Mouse (Mus musculus) kidney, adult 2 months (tissue): Measurements from ENCODE around the gene Noxred1.

Source experiments
- CTCF ChIP-seq: fragments of 200-500 bp; conservative IDR thresholded peaks from 2 replicates; pipeline ENCODE4 v1.5.1; 2011; ENCODE audit warnings: low read depth, mild to moderate bottlenecking, control low read depth, low read length, moderate library complexity, mixed read lengths; ENCODE audit not compliant: insufficient read depth, insufficient read length
- POLR2A ChIP-seq: fragments of 200-500 bp; IDR thresholded peaks from one replicate; pipeline ENCODE4 v1.6.1; 2011; ENCODE audit warnings: low read depth, low read length, control low read depth

- TF ChIP-seq CTCF: no peak
- TF ChIP-seq POLR2A: no peak
Measured at GRCm38 (mm10) chr12:87278118-87278730, 39.7 kb upstream of the Noxred1 start.
